Mouse (Mus musculus): Measurements from ENCODE around the gene Pdcl3. TPM values are rescaled to one million over a fixed set of nuclear protein-coding genes. Genes with fewer than 3 reads are reported as not detected.

Pdcl3 gene
- polyA plus RNA-seq, 1 experiment = 8.1 TPM

GRCm38 (mm10) chr1:39046689-39047088 is 61.3 kb downstream of the Pdcl3 start:
- no peak overlapping the region for H3K27ac ChIP-seq (ENCODE audit: control insufficient read depth, insufficient read depth, low read depth, low read length)
- H3K36me3 ChIP-seq (ENCODE audit: control insufficient read depth, insufficient read depth, low read length) = no peaks in the 10 kb centered on the region
- H3K4me1 ChIP-seq (ENCODE audit: control insufficient read depth, insufficient read depth, low read length) = peaks cover 10% of the 10 kb centered on the region
- no peak overlapping the region for H3K4me3 ChIP-seq (ENCODE audit: control insufficient read depth, low read depth, low read length)
- H3K27me3 ChIP-seq (ENCODE audit: control insufficient read depth, insufficient read depth, low read length) = no peaks in the 10 kb centered on the region
- no peak for TF ChIP-seq POLR2A (IDR thresholded peaks at IDR 0.05; ENCODE audit: control insufficient read depth, low read depth, low read length)
- no peak for TF ChIP-seq CTCF (IDR thresholded peaks at IDR 0.05; ENCODE audit: control insufficient read depth, insufficient read depth, insufficient replicate concordance, low read depth, low read length)

Other genes with a start within 250 kb of the Pdcl3 start
- 0.28 and 0.29 TPM in 2 replicates for gene Lonrf2, start 148.9 kb upstream of the Pdcl3 start, polyA plus RNA-seq (2012; rRNA removed)
- gene Chst10, start 87.4 kb upstream of the Pdcl3 start, polyA plus RNA-seq (2012; rRNA removed) = 1.7 TPM in 2 replicates
- gene Nms, start 46.5 kb upstream of the Pdcl3 start, polyA plus RNA-seq (2012; rRNA removed) = not detected in 2 replicates
- 0.79 and 1.1 TPM in 2 replicates for gene Npas2, start 208.1 kb downstream of the Pdcl3 start, polyA plus RNA-seq (2012; rRNA removed)

Data from testis, adult 2 months (tissue).